Mouse (Mus musculus) midbrain, embryonic 15.5 days (tissue): ENCODE results near the gene Cxcl16. TPM values are rescaled to one million over a fixed set of nuclear protein-coding genes. Genes with fewer than 3 reads are reported as not detected.
"Not testable (repeated sequence)": the region's sequence is repeated elsewhere in the genome, so short reads cannot be mapped to it uniquely, and the experiment has no call there.

Experiments
- ATAC-seq: fragments of 200-750 bp; cut with Nextera tagmentation; replicated peaks from 2 replicates; pipeline ENCODE4 v1.8.0; 2017; ENCODE audit warnings: moderate TSS enrichment
- H3K27ac ChIP-seq: fragments of 300-500 bp; sonication (generic); 2 replicates; pipeline ENCODE4 v1.5.1; 2015; ENCODE audit warnings: mild to moderate bottlenecking, inconsistent platforms
- H3K27me3 ChIP-seq: fragments of 300-500 bp; sonication (generic); replicated peaks from 2 replicates; pipeline ENCODE4 v1.6.1; 2015; ENCODE audit warnings: inconsistent platforms
- H3K36me3 ChIP-seq: fragments of 300-500 bp; sonication (generic); replicated peaks from 2 replicates; pipeline ENCODE4 v1.6.1; 2015; ENCODE audit warnings: inconsistent platforms
- H3K4me1 ChIP-seq: fragments of 300-500 bp; sonication (generic); 2 replicates; pipeline ENCODE4 v1.6.1; 2015; ENCODE audit warnings: inconsistent platforms
- H3K4me2 ChIP-seq: fragments of 300-500 bp; sonication (generic); 2 replicates; pipeline ENCODE4 v1.6.1; 2015; ENCODE audit warnings: inconsistent platforms, mild to moderate bottlenecking, moderate library complexity
- H3K4me3 ChIP-seq: fragments of 300-500 bp; sonication (generic); 2 replicates; pipeline ENCODE4 v1.5.1; 2015; ENCODE audit warnings: mild to moderate bottlenecking, inconsistent platforms
- H3K9ac ChIP-seq: fragments of 300-500 bp; sonication (generic); 2 replicates; pipeline ENCODE4 v1.6.1; 2015; ENCODE audit warnings: mild to moderate bottlenecking, inconsistent platforms
- H3K9me3 ChIP-seq: fragments of 300-500 bp; sonication (generic); 2 replicates; pipeline ENCODE4 v1.6.1; 2016; ENCODE audit warnings: inconsistent platforms
- WGBS: fragments of 180-500 bp; shearing (Covaris S2); methylation state at CpG from one replicate; pipeline ENCODE4 v1.1.7; 2015; ENCODE audit warnings: mixed read lengths; 5-methylcytosine and 5-hydroxymethylcytosine counted together
- microRNA-seq: library from miRNA; unstranded; fragments of <30 nt; microRNA quantifications from one replicate; pipeline ENCODE4, GENCODE M21; 2016
- polyA plus RNA-seq: library from polyadenylated mRNA; unstranded; fragments of >200 nt; fragmentation: Nextera tagmentation; extraction: Ambion mirVana; gene quantifications from 2 replicates; pipeline ENCODE4 v1.2.1, GENCODE M21; 2015

Cxcl16 gene
- polyA plus RNA-seq, 1 experiment from 2014 or later = 2.5 TPM

DNA sequence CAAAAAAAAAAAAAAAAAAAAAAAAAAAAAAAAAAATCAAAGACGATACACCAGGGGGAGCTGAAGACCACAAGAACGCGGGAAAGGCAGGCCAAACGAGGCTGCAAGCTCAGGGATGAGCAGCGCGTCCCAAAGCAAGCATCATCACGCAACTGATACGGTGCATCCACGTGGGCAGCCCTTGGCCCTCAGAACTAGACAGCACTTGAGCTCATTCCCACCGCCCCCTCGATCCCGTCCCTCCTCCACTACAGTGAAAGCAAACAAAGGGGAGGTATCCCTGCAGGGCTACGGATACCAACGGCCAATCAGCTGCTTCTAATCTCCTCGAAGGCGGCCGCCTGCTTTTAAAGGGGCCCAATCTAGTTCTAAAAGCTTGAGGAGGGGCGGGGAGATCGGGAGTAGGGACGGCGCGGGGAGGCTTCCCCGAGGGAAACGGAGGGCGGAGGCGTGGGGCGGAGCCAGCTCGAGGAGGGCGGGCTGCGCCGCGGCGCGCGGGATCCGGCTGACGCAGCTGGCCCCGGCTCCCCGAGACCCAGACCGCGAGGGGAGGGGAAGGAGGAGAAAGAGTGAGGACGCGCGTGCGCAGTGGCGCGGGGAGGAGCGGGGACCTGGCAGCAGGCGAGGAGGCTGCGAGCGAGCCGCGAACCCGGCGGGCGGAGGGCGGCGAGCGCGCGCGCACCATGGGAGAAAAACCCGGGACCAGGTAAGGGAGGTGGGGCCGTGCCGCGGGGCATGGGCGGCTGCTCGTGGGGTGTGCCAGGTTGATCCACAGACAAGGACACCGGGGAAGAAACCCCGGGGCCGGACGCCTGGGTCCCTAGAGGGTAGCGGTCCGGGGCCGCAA, 27.5 kb downstream of the Cxcl16 start, which contains the start of gene Arrb2:
Gene Arrb2 (plus strand): TSS at position 588 of the 847 bp plus-strand sequence.
- WGBS = under 1% methylated on average over 73 of the region's 75 CpGs

DNA sequence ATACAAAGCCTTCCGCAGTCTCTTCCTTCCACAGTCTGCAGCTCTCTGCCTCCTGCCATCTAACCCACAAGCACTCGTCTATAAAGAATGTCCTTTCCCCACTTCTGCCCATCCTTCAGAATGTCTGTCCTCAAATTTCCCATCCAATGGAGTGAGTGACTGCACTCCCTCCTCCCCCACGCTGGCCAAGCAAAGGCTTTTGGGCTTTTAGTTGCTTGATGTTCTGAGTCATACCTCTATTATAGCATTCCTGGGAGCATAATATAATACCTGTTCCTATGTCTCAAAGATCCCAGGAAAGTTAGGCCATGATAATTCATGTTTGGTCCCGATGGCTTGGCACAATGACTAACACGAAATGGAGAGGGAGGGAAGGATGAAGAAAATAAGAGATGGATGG, 28.2 kb downstream of the Cxcl16 start:
- Histone ChIP-seq H3K9me3 (no peaks in the 10 kb centered on the region), H3K4me2 (peak overlapping the region; percentile 69), H3K4me1 (peaks cover 37% of the 10 kb centered on the region), H3K4me3 (peak overlapping the region; percentile 89), H3K27ac (peak overlapping the region; percentile 94), H3K27me3 (no peaks in the 10 kb centered on the region), H3K9ac (peak overlapping the region; percentile 17; the same call in 1 of the 2 replicates), H3K36me3 (peaks cover 5% of the 10 kb centered on the region; the same call in 1 of the 2 replicates)
- no peak for ATAC-seq
- WGBS = 27% methylated on average over 5 of the region's 5 CpGs

More for the DNA sequence above, 27.5 kb downstream of the Cxcl16 start, which contains the start of gene Arrb2:
- H3K36me3 ChIP-seq = peaks cover 11% of the 10 kb centered on the region; the same call in 1 of the 2 replicates
- no peaks in the 10 kb centered on the region for H3K27me3 ChIP-seq
- peak; percentile 97 for ATAC-seq
- peak within 1 kb of the TSS; percentile 69 for H3K4me2 ChIP-seq
- peak within 1 kb of the TSS; percentile 89 for H3K4me3 ChIP-seq
- H3K9ac ChIP-seq = peak within 1 kb of the TSS; percentile 85
- peak within 1 kb of the TSS; percentile 94 for H3K27ac ChIP-seq
- H3K9me3 ChIP-seq = no peaks in the 10 kb centered on the region
- peaks cover 37% of the 10 kb centered on the region for H3K4me1 ChIP-seq

DNA sequence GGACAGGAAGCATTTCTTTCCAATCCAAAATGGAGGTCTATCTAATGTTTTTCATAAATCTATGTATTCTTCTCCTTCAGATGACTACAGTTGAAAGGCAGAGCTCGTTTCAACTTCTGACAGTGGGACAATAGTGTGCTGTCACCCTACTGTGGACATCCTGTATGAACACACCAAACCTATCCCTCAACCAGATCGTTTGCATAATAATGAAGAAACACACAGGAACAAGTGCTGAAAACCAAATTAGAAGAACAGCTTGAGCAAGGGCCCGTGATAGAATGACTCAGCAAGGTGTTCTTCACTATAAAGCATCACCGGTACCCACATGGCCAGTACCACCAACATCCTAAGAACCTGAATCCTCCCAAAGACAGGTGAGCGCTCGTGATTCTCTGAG, 33.2 kb downstream of the Cxcl16 start:
- WGBS = 67% methylated on average over 6 of the region's 6 CpGs
- H3K36me3 ChIP-seq, ATAC-seq, H3K27me3 ChIP-seq, H3K4me3 ChIP-seq, H3K9me3 ChIP-seq, H3K4me2 ChIP-seq, H3K27ac ChIP-seq, H3K9ac ChIP-seq: not testable (repeated sequence)
- H3K4me1 ChIP-seq = peaks cover 11% of the 10 kb centered on the region

DNA sequence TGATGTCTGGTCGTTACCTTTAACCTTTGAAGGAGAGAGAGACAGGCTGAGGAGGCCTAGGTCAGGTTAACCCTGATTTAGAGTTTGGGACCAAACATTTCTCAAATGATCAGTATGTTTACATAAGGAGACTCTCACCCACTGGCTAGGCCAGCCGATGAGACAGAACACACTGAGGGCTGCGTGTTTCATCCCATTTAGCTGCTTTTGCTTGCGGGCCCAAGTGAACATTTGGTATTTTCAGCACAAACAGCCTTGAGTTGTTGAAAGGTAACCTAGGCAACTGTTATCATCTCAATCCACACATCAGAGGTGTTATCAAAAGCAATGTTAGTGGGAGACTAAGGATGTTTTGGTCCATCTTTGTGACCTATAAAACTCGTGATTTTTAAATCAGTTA, 40.3 kb downstream of the Cxcl16 start:
- 79% methylated on average over 5 of the region's 5 CpGs for WGBS
- no peak overlapping the region for H3K27ac ChIP-seq
- H3K4me3 ChIP-seq = no peak overlapping the region
- H3K27me3 ChIP-seq = no peaks in the 10 kb centered on the region
- no peak overlapping the region for H3K9ac ChIP-seq
- no peaks in the 10 kb centered on the region for H3K9me3 ChIP-seq
- no peak overlapping the region for H3K4me2 ChIP-seq
- ATAC-seq = no peak
- no peaks in the 10 kb centered on the region for H3K36me3 ChIP-seq
- H3K4me1 ChIP-seq = no peaks in the 10 kb centered on the region

DNA sequence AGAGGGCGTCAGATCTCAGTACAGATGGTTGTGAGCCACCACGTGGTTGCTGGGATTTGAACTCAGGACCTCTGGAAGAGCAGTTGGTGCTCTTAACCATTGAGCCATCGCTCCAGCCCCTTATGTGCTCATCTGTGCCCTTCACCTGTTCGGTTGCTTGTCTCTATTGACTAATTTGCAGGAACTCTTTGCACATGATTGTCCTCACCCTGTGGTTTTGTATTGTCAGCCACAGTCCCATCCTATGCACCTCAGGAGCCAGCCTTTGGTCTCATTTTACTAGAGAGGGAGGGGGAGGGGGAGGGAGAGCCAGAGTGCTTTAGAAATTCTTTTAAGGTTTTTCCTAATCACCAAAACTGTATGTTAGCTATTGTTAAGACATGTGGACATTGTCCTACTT, 41.6 kb downstream of the Cxcl16 start:
- ATAC-seq = no peak

DNA sequence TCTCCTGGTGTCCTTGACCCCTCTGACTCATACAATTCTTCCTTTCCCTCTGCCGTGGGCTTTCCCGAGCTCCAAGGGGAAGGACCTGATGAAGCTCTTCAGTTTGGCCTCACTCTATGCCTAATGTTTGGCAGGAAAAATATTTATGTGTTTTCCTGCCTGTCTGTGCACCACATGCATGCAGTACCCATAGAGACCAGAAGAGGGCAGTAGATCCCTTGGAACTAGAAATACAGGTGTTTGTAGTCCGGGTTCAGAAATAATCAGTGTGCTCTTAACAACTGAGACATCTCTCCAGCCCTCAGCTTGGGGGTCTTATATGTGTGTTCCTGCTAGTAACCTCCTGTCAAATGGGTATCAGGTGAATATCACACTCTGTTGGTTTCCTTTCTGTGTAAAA, 45.8 kb downstream of the Cxcl16 start:
- H3K27me3 ChIP-seq = no peaks in the 10 kb centered on the region; the same call in 1 of the 2 replicates
- H3K4me1 ChIP-seq = peaks cover 10% of the 10 kb centered on the region
- H3K36me3 ChIP-seq = no peaks in the 10 kb centered on the region
- no peak for ATAC-seq
- H3K9ac ChIP-seq = no peak overlapping the region
- no peak overlapping the region for H3K27ac ChIP-seq
- no peak overlapping the region for H3K4me2 ChIP-seq
- WGBS = 9% methylated on average over 3 of the region's 3 CpGs
- no peak overlapping the region for H3K4me3 ChIP-seq
- no peaks in the 10 kb centered on the region for H3K9me3 ChIP-seq

More for the DNA sequence above, 41.6 kb downstream of the Cxcl16 start:
- Histone ChIP-seq H3K4me2 (no peak overlapping the region), H3K9me3 (no peaks in the 10 kb centered on the region), H3K4me3 (no peak overlapping the region), H3K36me3 (no peaks in the 10 kb centered on the region), H3K4me1 (no peaks in the 10 kb centered on the region), H3K9ac (no peak overlapping the region), H3K27me3 (no peaks in the 10 kb centered on the region), H3K27ac (no peak overlapping the region)
- WGBS = 67% methylated on average over 4 of the region's 4 CpGs

DNA sequence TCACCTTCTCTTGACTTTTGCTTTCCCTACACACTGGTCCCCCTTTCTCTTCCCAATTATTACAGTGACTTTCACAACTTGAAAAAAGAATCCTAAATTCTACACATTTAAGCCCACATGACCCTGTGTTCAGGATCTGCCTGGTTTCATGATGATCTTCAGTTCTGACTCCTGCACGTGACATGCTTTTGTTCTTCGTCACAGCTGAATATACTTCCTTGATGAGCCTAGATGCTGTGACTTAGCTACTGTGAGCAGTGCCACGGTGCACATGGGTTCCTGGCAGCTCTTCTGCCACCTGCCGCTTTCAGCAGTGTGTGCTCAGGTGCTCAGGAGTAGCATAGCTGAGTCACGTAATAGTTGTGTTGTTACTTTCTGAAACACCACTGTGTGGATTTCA, 47.2 kb downstream of the Cxcl16 start:
- ATAC-seq = no peak
- Histone ChIP-seq H3K4me3 (no peak overlapping the region), H3K9ac (no peak overlapping the region), H3K4me1 (peaks cover 24% of the 10 kb centered on the region), H3K36me3 (no peaks in the 10 kb centered on the region), H3K9me3 (no peaks in the 10 kb centered on the region), H3K27me3 (no peaks in the 10 kb centered on the region; the same call in 1 of the 2 replicates), H3K4me2 (no peak overlapping the region), H3K27ac (no peak overlapping the region)
- WGBS = 74% methylated on average over 5 of the region's 5 CpGs

DNA sequence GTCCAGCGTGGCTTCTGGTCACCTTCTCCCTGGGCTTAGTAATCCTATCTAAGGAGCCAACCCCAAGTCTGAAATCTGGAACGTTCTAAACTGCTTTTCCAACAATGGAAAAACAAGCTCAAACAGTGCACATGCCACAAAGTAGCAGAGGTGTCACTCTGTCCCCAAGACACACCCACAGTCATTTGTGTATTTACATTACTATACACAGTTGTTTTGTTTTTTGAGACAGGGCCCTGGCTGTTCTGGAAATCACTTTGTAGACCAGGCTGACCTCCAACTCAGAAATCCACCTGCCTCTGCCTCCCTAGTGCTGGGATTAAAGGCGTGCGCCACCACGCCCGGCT, 49.5 kb downstream of the Cxcl16 start:
- H3K4me3 ChIP-seq = peak overlapping the region; percentile 91
- no peaks in the 10 kb centered on the region; the same call in 1 of the 2 replicates for H3K27me3 ChIP-seq
- peak overlapping the region; percentile 82 for H3K27ac ChIP-seq
- H3K9ac ChIP-seq = peak overlapping the region; percentile 97
- no peaks in the 10 kb centered on the region for H3K9me3 ChIP-seq
- WGBS = 63% methylated on average over 6 of the region's 6 CpGs
- H3K36me3 ChIP-seq = no peaks in the 10 kb centered on the region
- H3K4me1 ChIP-seq = peaks cover 29% of the 10 kb centered on the region
- H3K4me2 ChIP-seq = peak overlapping the region; percentile 83
- ATAC-seq = peak; percentile 21

DNA sequence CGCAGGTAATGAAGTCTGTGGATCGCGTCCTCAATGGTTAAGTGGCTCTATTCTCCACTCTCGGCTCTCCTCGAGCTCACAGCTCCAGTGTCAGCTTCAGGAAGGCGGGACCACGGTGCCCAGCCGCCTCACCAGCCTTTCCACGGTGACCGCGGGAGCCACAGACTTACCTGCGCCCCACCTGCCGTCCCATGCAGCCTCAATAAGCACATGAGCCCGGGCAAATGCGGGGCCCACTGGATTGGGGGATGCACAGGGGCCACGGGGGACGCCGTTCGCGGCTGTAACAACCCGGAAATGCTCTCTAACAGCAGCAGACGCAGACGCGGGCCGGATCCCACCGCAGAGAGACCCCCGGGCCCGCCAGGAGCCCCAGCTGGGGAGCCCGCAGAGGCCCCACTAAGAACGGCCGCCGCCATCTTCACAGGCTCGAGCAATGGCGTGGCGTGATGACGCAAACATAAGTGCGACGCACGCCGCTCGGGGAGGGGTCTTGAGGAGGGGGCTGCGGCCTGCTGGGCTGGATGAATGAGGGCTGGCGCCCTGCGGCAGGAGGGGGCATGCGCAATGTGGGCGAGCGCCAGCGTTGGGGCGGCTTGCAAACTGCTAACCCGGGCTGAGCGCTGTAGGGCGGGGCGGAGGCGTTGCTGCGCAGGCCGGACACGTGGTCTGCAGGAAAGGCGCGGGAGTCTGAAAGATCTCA, 50.0 kb downstream of the Cxcl16 start, which contains the start of gene Pelp1:
Gene Pelp1 (minus strand): TSS at position 438 of the 703 bp plus-strand sequence.
- WGBS = under 1% methylated on average over 59 of the region's 59 CpGs
- Histone ChIP-seq H3K27me3 (no peaks in the 10 kb centered on the region; the same call in 1 of the 2 replicates), H3K36me3 (no peaks in the 10 kb centered on the region), H3K4me1 (peaks cover 29% of the 10 kb centered on the region), H3K27ac (peak within 1 kb of the TSS; percentile 82), H3K4me2 (peak within 1 kb of the TSS; percentile 83), H3K9me3 (no peaks in the 10 kb centered on the region), H3K4me3 (peak within 1 kb of the TSS; percentile 91), H3K9ac (peak within 1 kb of the TSS; percentile 97)
- peak; percentile 98 for ATAC-seq

Small RNAs within 50 kb of the gene (microRNA-seq; reads per million reads assigned to microRNA genes)
- 0.74 reads per million for gene Mir7115

Other genes starting within 250 kb of the Cxcl16 start
- 6.4 and 8.6 TPM in 2 replicates for gene Slc16a11, start 247.2 kb downstream of the Cxcl16 start, polyA plus RNA-seq
- gene Slc16a13, start 238.9 kb downstream of the Cxcl16 start, polyA plus RNA-seq = 14.2 and 15.0 TPM in 2 replicates
- gene Bcl6b, start 230.2 kb downstream of the Cxcl16 start, polyA plus RNA-seq = 5.3 and 5.6 TPM in 2 replicates
- gene 0610010K14Rik, start 222.1 kb downstream of the Cxcl16 start, polyA plus RNA-seq = 173 TPM in 2 replicates
- 13.0 and 14.1 TPM in 2 replicates for gene Gm21988, start 220.2 kb downstream of the Cxcl16 start, polyA plus RNA-seq
- gene Rnasek, start 220.1 kb downstream of the Cxcl16 start, polyA plus RNA-seq = 351 and 366 TPM in 2 replicates
- 0.49 and 0.74 TPM in 2 replicates for gene Alox12, start 204.6 kb downstream of the Cxcl16 start, polyA plus RNA-seq
- gene Alox12e, start 137.4 kb downstream of the Cxcl16 start, polyA plus RNA-seq = 0.22 TPM in 1 of 2 replicates, not detected in the other
- gene Alox15, start 108.0 kb downstream of the Cxcl16 start, polyA plus RNA-seq = 0.06 TPM in 1 of 2 replicates, not detected in the other
- gene Pelp1, start 50.0 kb downstream of the Cxcl16 start, polyA plus RNA-seq = 32.6 and 33.8 TPM in 2 replicates
- 53.6 and 53.8 TPM in 2 replicates for gene Arrb2, start 27.3 kb downstream of the Cxcl16 start, polyA plus RNA-seq
- gene Med11, start 8.1 kb downstream of the Cxcl16 start, polyA plus RNA-seq = 46.2 and 49.5 TPM in 2 replicates
- gene Zmynd15, start 551 bp downstream of the Cxcl16 start, polyA plus RNA-seq = 0.61 and 0.62 TPM in 2 replicates
- gene Tm4sf5, start 45.3 kb upstream of the Cxcl16 start, polyA plus RNA-seq = 3.8 and 4.0 TPM in 2 replicates
- gene Vmo1, start 54.6 kb upstream of the Cxcl16 start, polyA plus RNA-seq = 0.46 TPM in 1 of 2 replicates, not detected in the other
- gene Gltpd2, start 59.2 kb upstream of the Cxcl16 start, polyA plus RNA-seq = 0.14 and 0.27 TPM in 2 replicates
- gene Psmb6, start 65.4 kb upstream of the Cxcl16 start, polyA plus RNA-seq = 777 and 795 TPM in 2 replicates
- gene Gm40193, start 73.0 kb upstream of the Cxcl16 start, polyA plus RNA-seq = not detected in 2 replicates
- gene Pld2, start 80.1 kb upstream of the Cxcl16 start, polyA plus RNA-seq = 13.8 and 14.8 TPM in 2 replicates
- 17.9 and 18.7 TPM in 2 replicates for gene Mink1, start 102.9 kb upstream of the Cxcl16 start, polyA plus RNA-seq
- gene 4930544D05Rik, start 155.9 kb upstream of the Cxcl16 start, polyA plus RNA-seq = not detected in 2 replicates
- not detected in 2 replicates for gene Chrne, start 159.2 kb upstream of the Cxcl16 start, polyA plus RNA-seq
- 0.11 and 0.14 TPM in 2 replicates for gene Gp1ba, start 179.1 kb upstream of the Cxcl16 start, polyA plus RNA-seq
- 114 and 122 TPM in 2 replicates for gene Rnf167, start 187.3 kb upstream of the Cxcl16 start, polyA plus RNA-seq
- gene Slc25a11, start 187.5 kb upstream of the Cxcl16 start, polyA plus RNA-seq = 180 and 181 TPM in 2 replicates
- 659 and 665 TPM in 2 replicates for gene Pfn1, start 194.7 kb upstream of the Cxcl16 start, polyA plus RNA-seq
- 8.0 and 8.3 TPM in 2 replicates for gene Eno3, start 197.2 kb upstream of the Cxcl16 start, polyA plus RNA-seq
- 171 and 173 TPM in 2 replicates for gene Spag7, start 209.4 kb upstream of the Cxcl16 start, polyA plus RNA-seq
- 23.5 and 25.0 TPM in 2 replicates for gene Camta2, start 228.1 kb upstream of the Cxcl16 start, polyA plus RNA-seq
- gene Inca1, start 240.2 kb upstream of the Cxcl16 start, polyA plus RNA-seq = 1.0 and 1.7 TPM in 2 replicates
- 1.9 TPM in 2 replicates for gene Kif1c, start 240.6 kb upstream of the Cxcl16 start, polyA plus RNA-seq